Mouse (Mus musculus) kidney, adult 2 months (tissue): ENCODE results near the gene Fam102b.

Experiments
- CTCF ChIP-seq: fragments of 200-500 bp; conservative IDR thresholded peaks from 2 replicates; pipeline ENCODE4 v1.5.1; 2011; ENCODE audit warnings: low read depth, mild to moderate bottlenecking, control low read depth, low read length, moderate library complexity, mixed read lengths; ENCODE audit not compliant: insufficient read depth, insufficient read length
- POLR2A ChIP-seq: fragments of 200-500 bp; IDR thresholded peaks from one replicate; pipeline ENCODE4 v1.6.1; 2011; ENCODE audit warnings: low read depth, low read length, control low read depth

GRCm38 (mm10) chr3:108997762-108998161 lies 29.6 kb downstream of the Fam102b start:
- no peak for TF ChIP-seq POLR2A
- TF ChIP-seq CTCF: no peak
